Mouse (Mus musculus): ENCODE data around the gene Pemt.

Pemt gene

GRCm38 (mm10) chr11:59941391-59941790 is 104.9 kb downstream of the Pemt start:
- no peak for DNase-seq

GRCm38 (mm10) chr11:59940645-59941044 is 105.6 kb downstream of the Pemt start:
- no peak for DNase-seq

- peak; percentile 20 for DNase-seq
Observed at GRCm38 (mm10) chr11:59939821-59940220, 106.5 kb downstream of the Pemt start.

GRCm38 (mm10) chr11:59937615-59938014 is 108.7 kb downstream of the Pemt start:
- DNase-seq: no peak

GRCm38 (mm10) chr11:59937023-59937422 is 109.3 kb downstream of the Pemt start:
- no peak for DNase-seq

- no peak for DNase-seq
Observed at GRCm38 (mm10) chr11:59933943-59934342, 112.3 kb downstream of the Pemt start.

- no peak for DNase-seq
Observed at GRCm38 (mm10) chr11:59932560-59933337, 113.5 kb downstream of the Pemt start.

GRCm38 (mm10) chr11:59930031-59930430 is 116.3 kb downstream of the Pemt start:
- no peak for DNase-seq

GRCm38 (mm10) chr11:59921265-59921664 is 125.0 kb downstream of the Pemt start:
- DNase-seq: peak; percentile 75
